Mouse (Mus musculus) cerebellum, postnatal 36 days (tissue): ENCODE results near the gene Suv39h1.
"Not testable (repeated sequence)": the region's sequence is repeated elsewhere in the genome, so short reads cannot be mapped to it uniquely, and the experiment has no call there.

ENCODE experiments used
- DNase-seq, 2 experiments: peaks; one replicate each; pipeline ENCODE4 v3.0.0; 2021 to 2022; ENCODE audit warnings: mixed read lengths in 2 of 2

Suv39h1 gene

GRCm38 (mm10) chrX:8024795-8025194 lies 49.8 kb downstream of the Suv39h1 start:
- no peak for DNase-seq

GRCm38 (mm10) chrX:8020111-8020778 lies 54.3 kb downstream of the Suv39h1 start:
- DNase-seq: no peak

- no peak for DNase-seq
Observed at GRCm38 (mm10) chrX:8018286-8018685, 56.3 kb downstream of the Suv39h1 start, which contains the start of gene Glod5. TSS of gene Glod5 (minus strand) at chrX:8018492.

GRCm38 (mm10) chrX:8017142-8017541 lies 57.4 kb downstream of the Suv39h1 start:
- DNase-seq: peak; percentile 29 to 46

- not testable (repeated sequence) for DNase-seq
Observed at GRCm38 (mm10) chrX:8015675-8016074, 58.9 kb downstream of the Suv39h1 start.

GRCm38 (mm10) chrX:8013569-8014314 lies 60.8 kb downstream of the Suv39h1 start:
- DNase-seq: no peak

GRCm38 (mm10) chrX:8013157-8013556 lies 61.4 kb downstream of the Suv39h1 start:
- no peak for DNase-seq
